Comparison of ENCODE assay signal across 13 mouse cellular contexts in genomic region chr13:112067066-112067847, GRCm38 (mm10).
DNase-seq lines count a peak whose midpoint lies in the region; ATAC-seq and TF ChIP-seq lines count a peak whose summit lies in the region.
"Had no signal": no experiment of that assay in that cellular context is flagged by ENCODE, and none has a peak within 500 bp of the region (broad histone marks: within the 10 kb centered on the region; RNA-seq: fewer than 3 reads in every experiment).

No protein-coding gene starts in this region.

- H3K4me1 ChIP-seq in forebrain, embryonic 15.5 days: no peaks in the 10 kb centered on the region
- peaks cover 21% of the 10 kb centered on the region for H3K4me1 ChIP-seq in forebrain, embryonic 10.5 days
- H3K4me1 ChIP-seq in lung, postnatal 0 days (ENCODE audit: insufficient read depth, low read depth, low read length): peaks cover 7% of the 10 kb centered on the region; the same call in 1 of the 2 replicates
- 0 out of 2 replicates have a peak, but pooled peaks cover 2% of the 10 kb centered on the region for H3K4me1 ChIP-seq in intestine, embryonic 16.5 days (ENCODE audit: control insufficient read depth, insufficient read depth, low read length)

- no peak for TF ChIP-seq CTCF in lung, postnatal 0 days (IDR thresholded peaks at IDR 0.05)

- H3K4me2 ChIP-seq in forebrain, embryonic 15.5 days (replicated peaks): no peak overlapping the region
- no peak overlapping the region for H3K4me2 ChIP-seq in lung, postnatal 0 days (replicated peaks; ENCODE audit: low read depth, low read length)
- H3K4me2 ChIP-seq in intestine, embryonic 16.5 days (ENCODE audit: low read depth, low read length): no peak overlapping the region
- H3K4me2 ChIP-seq: midbrain, embryonic 11.5 days; neural tube, embryonic 15.5 days had no signal

- H3K27me3 ChIP-seq in forebrain, embryonic 15.5 days: no peaks in the 10 kb centered on the region
- no peaks in the 10 kb centered on the region for H3K27me3 ChIP-seq in forebrain, embryonic 10.5 days (ENCODE audit: poor library complexity, severe bottlenecking)
- H3K27me3 ChIP-seq in lung, postnatal 0 days (replicated peaks; ENCODE audit: insufficient read depth, low read length): no peaks in the 10 kb centered on the region
- no peaks in the 10 kb centered on the region for H3K27me3 ChIP-seq in intestine, embryonic 16.5 days (replicated peaks; ENCODE audit: control insufficient read depth, insufficient read depth, low read length)
- H3K27me3 ChIP-seq: neural tube, embryonic 15.5 days; Patski had no signal

- TF ChIP-seq EP300 in lung, postnatal 0 days (IDR thresholded peaks at IDR 0.05): no peak

- no peak overlapping the region for H3K9ac ChIP-seq in forebrain, embryonic 15.5 days (replicated peaks)
- no peak overlapping the region for H3K9ac ChIP-seq in lung, postnatal 0 days (replicated peaks; ENCODE audit: low read depth)
- no peak overlapping the region for H3K9ac ChIP-seq in intestine, embryonic 16.5 days (ENCODE audit: low read depth, low read length)
- H3K9ac ChIP-seq: neural tube, embryonic 15.5 days had no signal

- no peak overlapping the region for H3K27ac ChIP-seq in forebrain, embryonic 15.5 days (replicated peaks)
- no peak overlapping the region for H3K27ac ChIP-seq in forebrain, embryonic 10.5 days
- no peak overlapping the region for H3K27ac ChIP-seq in lung, postnatal 0 days (ENCODE audit: low read length)
- no peak overlapping the region for H3K27ac ChIP-seq in intestine, embryonic 16.5 days (ENCODE audit: low read length)
- H3K27ac ChIP-seq: neural tube, embryonic 15.5 days had no signal

- no peak overlapping the region for H3K4me3 ChIP-seq in forebrain, embryonic 15.5 days
- H3K4me3 ChIP-seq in forebrain, embryonic 10.5 days: no peak overlapping the region
- no peak overlapping the region for H3K4me3 ChIP-seq in lung, postnatal 0 days (ENCODE audit: low read depth, low read length)
- no peak overlapping the region for H3K4me3 ChIP-seq in intestine, embryonic 16.5 days (ENCODE audit: low read length)
- H3K4me3 ChIP-seq: neural tube, embryonic 15.5 days had no signal

- 53% methylated on average over 20 of the region's 20 CpGs for WGBS in forebrain, embryonic 15.5 days
- 76% methylated on average over 20 of the region's 20 CpGs for WGBS in forebrain, embryonic 10.5 days
- WGBS in lung, postnatal 0 days: 67% methylated on average over 20 of the region's 20 CpGs
- WGBS in intestine, embryonic 16.5 days: 79% methylated on average over 20 of the region's 20 CpGs

- no peak for DNase-seq in forebrain, embryonic 10.5 days (ENCODE audit: extremely low spot score, low spot score)
- peak; percentile 21 for DNase-seq in 3134 (ENCODE audit: extremely low read depth, insufficient read length, low spot score)
- peak; percentile 82 to 83 for DNase-seq in adrenal gland, postnatal 36 days
- DNase-seq in lung, postnatal 0 days (ENCODE audit: low spot score): peak; percentile 56
- no peak for DNase-seq in embryo, embryonic 10 days (ENCODE audit: low spot score)
- no peak for DNase-seq in spleen, adult 18-20 months
- DNase-seq: B cell, adult 2 months; cerebellum, postnatal 36 days had no signal

- no peaks in the 10 kb centered on the region for H3K36me3 ChIP-seq in forebrain, embryonic 15.5 days
- no peaks in the 10 kb centered on the region for H3K36me3 ChIP-seq in forebrain, embryonic 10.5 days (replicated peaks)
- no peaks in the 10 kb centered on the region for H3K36me3 ChIP-seq in lung, postnatal 0 days (ENCODE audit: insufficient read depth, low read length)
- H3K36me3 ChIP-seq in intestine, embryonic 16.5 days (ENCODE audit: control insufficient read depth, insufficient read depth, low read length): no peaks in the 10 kb centered on the region
- H3K36me3 ChIP-seq: neural tube, embryonic 15.5 days had no signal

- 0 out of 2 replicates have a peak, but pooled peaks have one; percentile 66 for ATAC-seq in forebrain, embryonic 15.5 days (replicated peaks)
- ATAC-seq in lung, postnatal 0 days: peak; percentile 30
- ATAC-seq in intestine, embryonic 16.5 days: no peak
- ATAC-seq: Patski had no signal

- no peaks in the 10 kb centered on the region for H3K9me3 ChIP-seq in forebrain, embryonic 15.5 days
- H3K9me3 ChIP-seq in forebrain, embryonic 10.5 days: no peaks in the 10 kb centered on the region
- H3K9me3 ChIP-seq in lung, postnatal 0 days (ENCODE audit: low read length): no peaks in the 10 kb centered on the region
- H3K9me3 ChIP-seq in intestine, embryonic 16.5 days (ENCODE audit: control insufficient read depth, low read length): no peaks in the 10 kb centered on the region
- H3K9me3 ChIP-seq: neural tube, embryonic 15.5 days had no signal

Comparison
In these comparisons a context has a peak if more than half of its experiments do, and no peak if none do; other contexts are left out.
1. DNase-seq: peak in 3134 (single experiment), adrenal gland, postnatal 36 days (2 of 2) and lung, postnatal 0 days (single experiment); none in forebrain, embryonic 10.5 days (single experiment), embryo, embryonic 10 days (single experiment) and spleen, adult 18-20 months (0 of 2).